Mouse (Mus musculus): ENCODE results near the gene Ift52.
"Not testable (repeated sequence)": the region's sequence is repeated elsewhere in the genome, so short reads cannot be mapped to it uniquely, and the experiment has no call there.

Gene Ift52

DNA sequence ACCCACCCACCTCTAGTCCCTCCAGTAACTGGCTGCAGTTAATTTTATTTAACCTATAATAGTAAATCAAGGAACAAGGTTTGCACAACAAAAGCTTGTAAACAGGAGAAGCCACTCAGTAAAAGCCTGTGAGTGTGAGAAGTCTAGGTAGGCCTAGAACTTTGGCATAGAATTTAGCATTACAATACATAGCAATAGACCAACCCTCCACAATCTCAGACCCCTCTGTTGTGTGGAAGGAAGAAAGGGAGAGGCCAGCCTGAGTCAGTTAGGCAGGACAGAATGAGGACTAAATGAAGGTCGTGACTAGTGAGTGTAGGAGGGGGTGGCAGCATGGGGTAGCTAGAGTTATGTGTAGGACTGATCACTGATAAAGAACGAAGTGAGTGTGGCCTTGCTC lies 14.6 kb downstream of the Ift52 start:
- no peak for DNase-seq (ENCODE audit: low read depth)

- DNase-seq (ENCODE audit: low read depth) = no peak
These were observed 15.5 kb downstream of the Ift52 start for GRCm38 (mm10) chr2:163032622-163033021.

DNA sequence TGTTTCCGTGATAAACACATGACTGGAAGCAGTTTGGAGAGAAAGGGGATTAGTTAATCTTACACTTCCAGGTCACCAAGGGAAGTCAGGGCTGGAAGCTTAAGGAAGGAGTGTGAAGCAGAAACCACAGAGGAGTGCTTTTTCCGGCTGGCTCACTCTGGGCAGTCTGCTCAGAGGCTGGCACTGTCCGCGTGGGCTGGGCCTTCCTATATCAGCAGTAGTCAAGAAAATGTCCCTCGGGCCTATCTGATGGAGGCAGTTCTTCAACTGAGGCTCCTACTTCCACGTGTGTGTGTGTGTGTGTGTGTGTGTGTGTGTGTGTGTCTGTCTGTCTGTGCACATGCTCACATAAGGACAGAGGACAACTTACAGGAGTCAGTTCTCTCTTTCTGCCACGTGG lies 22.8 kb downstream of the Ift52 start:
- no peak for DNase-seq (ENCODE audit: low read depth)

GRCm38 (mm10) chr2:163048125-163048524 lies 31.0 kb downstream of the Ift52 start:
- DNase-seq (ENCODE audit: low read depth) = peak; percentile 78

DNA sequence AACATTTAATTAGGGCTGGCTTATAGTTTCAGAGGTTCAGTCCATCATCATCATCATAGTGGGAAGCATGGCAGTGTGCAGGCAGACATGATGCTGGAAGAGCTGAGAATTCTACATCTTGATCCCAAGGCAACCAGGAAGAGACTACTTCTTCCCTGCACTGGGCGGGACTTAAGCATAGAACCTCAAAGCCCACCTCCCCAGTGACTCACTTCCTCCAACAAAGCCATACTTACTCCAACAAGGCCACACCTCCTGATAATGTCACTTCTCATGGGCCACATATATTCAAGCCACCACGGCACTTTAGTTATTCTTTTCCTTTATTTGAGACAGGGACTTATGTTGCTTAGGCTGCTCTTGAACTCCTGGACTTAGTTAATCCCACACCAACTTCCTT lies 32.0 kb downstream of the Ift52 start:
- DNase-seq (ENCODE audit: low read depth) = no peak

GRCm38 (mm10) chr2:163051691-163052090 lies 34.5 kb downstream of the Ift52 start:
- no peak for DNase-seq (ENCODE audit: low read depth)

DNA sequence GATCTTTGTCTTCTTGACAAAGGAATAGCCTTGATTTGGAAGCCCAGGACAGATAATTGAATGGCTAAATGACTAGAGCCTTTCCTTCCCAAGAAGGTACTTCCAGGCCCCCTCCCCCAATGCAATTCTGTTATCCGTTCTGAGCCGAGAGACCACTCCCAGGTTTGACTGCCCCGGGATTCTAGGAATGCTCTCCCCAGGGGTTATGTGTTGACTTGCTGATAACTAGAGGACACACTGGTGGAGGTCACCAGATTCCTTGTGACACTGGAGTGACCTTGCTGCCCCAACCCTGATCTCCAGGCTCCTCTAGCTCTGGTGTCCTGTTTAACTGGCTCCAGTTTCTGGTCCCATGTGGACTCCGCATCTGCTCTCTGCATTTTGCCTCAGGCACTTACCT lies 34.9 kb downstream of the Ift52 start:
- no peak for DNase-seq (ENCODE audit: low read depth)

DNA sequence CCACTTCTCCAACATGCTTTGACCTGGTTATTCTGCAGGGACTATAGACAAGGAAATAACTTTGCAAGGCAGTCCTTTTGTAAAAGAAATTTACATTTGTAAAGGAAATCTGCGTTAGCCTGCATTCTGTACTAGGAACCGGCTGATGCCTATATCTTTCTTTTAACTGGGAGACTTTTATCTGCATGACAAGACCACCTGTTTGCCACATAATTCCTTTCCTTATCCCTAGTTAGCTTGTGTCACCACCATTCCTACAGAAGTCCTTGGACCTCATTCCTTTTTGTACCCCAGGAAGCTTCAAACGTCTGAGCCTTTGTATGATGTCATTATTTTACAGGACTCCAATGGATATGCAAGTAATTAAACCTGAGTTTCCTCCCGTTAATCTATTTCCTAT lies 35.7 kb downstream of the Ift52 start:
- no peak for DNase-seq (ENCODE audit: low read depth)

- DNase-seq (ENCODE audit: low read depth) = peak; percentile 98
These were observed 37.2 kb downstream of the Ift52 start, which contains the start of gene Mybl2 for GRCm38 (mm10) chr2:163054335-163054840. Mybl2 (plus strand) TSS chr2:163054687.

DNA sequence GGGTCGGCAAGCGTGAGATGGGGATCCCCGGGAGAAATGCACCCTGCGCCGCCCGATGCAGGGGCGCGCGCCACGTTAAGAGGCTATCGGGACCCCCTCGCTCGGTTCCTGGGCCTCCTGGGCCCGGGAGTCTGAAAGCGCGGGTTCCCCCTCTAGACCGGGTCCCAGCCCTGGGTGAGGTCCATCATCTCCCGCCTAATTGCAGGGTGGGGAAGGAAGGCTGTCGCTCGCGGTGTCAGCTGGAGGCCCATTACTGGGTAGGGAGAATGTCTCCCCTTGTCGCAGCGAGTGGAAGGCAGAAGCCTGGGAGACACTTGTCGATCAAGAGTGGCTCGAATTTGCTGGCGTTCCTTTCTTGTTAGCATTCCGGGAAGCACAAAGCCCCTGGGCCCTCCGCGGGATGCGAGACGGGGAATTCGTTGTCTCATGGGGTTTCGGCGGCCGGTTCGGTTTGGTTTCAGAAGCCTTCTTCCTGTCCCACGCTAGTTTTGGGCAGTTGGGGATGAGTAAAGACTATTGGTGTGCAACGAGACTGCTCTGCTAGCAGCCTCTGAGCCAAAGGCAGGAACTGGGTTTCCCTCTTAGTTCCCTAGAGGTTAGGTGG lies 37.8 kb downstream of the Ift52 start:
- peak; percentile 46 for DNase-seq (ENCODE audit: low read depth)

DNA sequence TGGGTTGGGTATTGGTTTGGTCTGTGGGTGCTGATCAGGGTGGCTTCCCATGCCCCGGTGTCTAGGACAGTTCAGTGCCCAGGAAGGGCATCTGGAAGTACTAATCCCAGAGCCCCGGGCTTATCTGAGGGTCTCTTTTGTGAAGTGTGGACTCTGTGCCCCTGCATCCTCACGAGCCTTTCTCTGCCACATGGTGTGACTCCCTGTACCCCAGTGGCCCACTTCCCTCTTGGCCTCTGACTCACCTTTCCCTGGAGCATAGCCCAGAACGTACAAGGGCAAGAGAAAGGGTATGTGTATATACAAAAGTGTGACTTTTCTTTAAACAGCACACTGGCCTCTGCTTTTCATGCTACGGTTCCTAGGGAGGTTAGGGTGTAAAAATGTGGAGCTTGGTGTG lies 38.6 kb downstream of the Ift52 start:
- DNase-seq (ENCODE audit: low read depth) = peak; percentile 54

DNA sequence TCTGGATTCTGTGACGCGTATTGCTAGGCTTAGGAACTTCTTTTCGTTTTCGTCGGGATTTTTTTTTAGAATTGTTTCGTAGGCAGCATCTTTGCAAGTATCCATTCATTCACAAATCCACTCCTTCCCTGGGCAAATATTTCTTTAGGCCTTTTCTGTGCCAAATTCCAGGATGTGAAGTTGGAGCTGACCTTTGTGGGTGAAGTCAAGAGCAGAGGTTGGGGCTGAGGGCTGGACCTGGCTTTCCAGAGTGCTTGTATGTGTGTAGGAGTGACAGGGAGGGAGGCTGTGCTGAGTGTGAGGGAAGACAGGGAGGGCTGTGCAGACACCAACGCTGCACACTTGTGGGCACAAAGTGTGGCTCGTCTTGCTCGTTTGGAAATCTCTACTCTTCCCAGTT lies 39.4 kb downstream of the Ift52 start:
- no peak for DNase-seq (ENCODE audit: low read depth)

GRCm38 (mm10) chr2:163058981-163059380 lies 41.8 kb downstream of the Ift52 start:
- DNase-seq (ENCODE audit: low read depth) = not testable (repeated sequence)

DNA sequence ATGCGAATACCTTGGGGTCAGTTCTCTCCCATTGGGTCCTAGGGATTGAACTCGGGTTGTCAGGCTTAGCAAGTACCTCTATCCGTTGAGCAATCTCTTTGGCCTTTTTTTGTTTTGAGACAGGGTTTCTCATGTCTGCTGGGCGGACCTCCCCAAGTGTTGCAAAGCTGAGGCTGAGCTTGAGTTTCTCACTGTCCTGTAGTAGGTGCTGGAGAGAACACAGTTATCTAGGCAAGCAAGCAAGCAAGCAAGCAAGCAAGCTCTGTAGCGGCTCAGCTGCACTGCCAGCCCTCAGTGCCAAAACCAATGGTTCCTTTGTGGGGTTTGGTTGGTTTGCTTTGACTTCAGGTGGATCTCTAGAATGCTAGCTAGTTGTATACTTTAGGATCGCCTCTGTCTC lies 43.5 kb downstream of the Ift52 start:
- peak; percentile 9 for DNase-seq (ENCODE audit: low read depth)

GRCm38 (mm10) chr2:163061203-163062118 lies 44.3 kb downstream of the Ift52 start:
- DNase-seq (ENCODE audit: low read depth) = no peak

GRCm38 (mm10) chr2:163062119-163062508 lies 45.0 kb downstream of the Ift52 start:
- DNase-seq (ENCODE audit: low read depth) = no peak

- DNase-seq (ENCODE audit: low read depth) = no peak
These were observed 49.2 kb downstream of the Ift52 start for GRCm38 (mm10) chr2:163066326-163066725.

- DNase-seq (ENCODE audit: low read depth) = no peak
These were observed 50.1 kb downstream of the Ift52 start for GRCm38 (mm10) chr2:163067233-163067632.

DNA sequence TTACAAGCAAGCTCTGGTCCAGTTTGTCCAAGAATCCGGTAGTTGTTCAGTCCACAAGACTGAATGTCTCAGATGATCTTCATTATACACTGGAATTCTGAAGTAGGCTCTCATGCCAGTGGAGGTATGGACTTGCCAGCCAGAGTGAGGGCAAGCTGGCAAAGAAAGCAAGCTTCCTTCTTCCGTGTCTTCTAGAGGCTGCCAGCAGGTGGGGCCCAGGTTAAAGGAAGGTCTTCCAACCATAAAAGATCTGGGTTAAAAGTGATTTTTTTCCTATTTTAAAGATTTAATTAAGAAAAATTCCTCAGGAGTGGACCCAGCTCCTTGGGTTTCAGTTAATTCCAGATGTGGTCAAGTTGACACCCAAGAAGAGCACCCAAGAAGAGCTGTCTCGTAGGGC lies 53.1 kb downstream of the Ift52 start:
- peak; percentile 13 for DNase-seq (ENCODE audit: low read depth)

GRCm38 (mm10) chr2:163071590-163071989 lies 54.4 kb downstream of the Ift52 start:
- DNase-seq (ENCODE audit: low read depth) = no peak

DNA sequence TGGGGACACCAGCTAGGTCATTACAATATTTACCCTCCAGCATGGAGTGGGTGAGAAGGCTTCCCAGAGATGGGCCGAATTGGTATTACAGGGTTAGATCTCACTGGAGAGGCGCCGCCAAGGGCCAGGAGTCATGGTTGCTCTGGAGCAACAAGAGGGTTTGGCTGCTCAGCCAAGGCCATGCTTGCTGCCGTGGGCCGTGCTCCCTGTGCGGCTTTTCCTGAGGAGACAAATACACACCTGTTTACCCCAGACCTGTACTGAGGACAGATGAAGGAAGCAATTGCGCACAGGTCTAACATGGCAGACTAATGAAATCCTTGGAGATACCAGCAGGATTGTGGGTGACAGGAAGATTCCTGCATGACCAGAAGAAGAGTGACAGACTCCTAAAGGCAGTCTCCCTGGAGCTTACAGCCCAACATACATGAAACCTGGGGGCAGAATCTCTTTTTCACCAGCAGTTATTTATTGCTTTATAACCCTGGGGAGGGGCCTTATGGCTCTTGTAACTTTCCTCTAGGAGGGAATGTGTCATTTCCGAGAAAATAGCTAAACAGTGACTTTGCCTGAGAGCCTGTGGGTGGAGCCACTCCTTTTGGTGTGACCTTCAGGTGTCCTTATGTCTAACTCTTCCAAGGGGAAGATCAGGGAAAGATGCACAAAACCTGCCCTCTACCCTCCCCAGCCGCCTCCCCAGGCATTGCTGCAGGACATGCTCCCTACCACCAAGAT lies 56.0 kb downstream of the Ift52 start:
- no peak for DNase-seq (ENCODE audit: low read depth)

- DNase-seq (ENCODE audit: low read depth) = no peak
These were observed 56.9 kb downstream of the Ift52 start for GRCm38 (mm10) chr2:163074006-163074405.

- DNase-seq (ENCODE audit: low read depth) = no peak
These were observed 57.7 kb downstream of the Ift52 start for GRCm38 (mm10) chr2:163074808-163075207.
